Mouse (Mus musculus): ENCODE measurements around the gene Fam3b. TPM values are rescaled to one million over a fixed set of nuclear protein-coding genes. Genes with fewer than 3 reads are reported as not detected.

The Fam3b gene
- total RNA-seq, 2 experiments from 2014 or later = not detected

GRCm38 (mm10) chr16:97496026-97496425 lies 18.6 kb downstream of the Fam3b start:
- ATAC-seq (replicated peaks; ENCODE audit: poor library complexity, severe bottlenecking) = no peak

GRCm38 (mm10) chr16:97492369-97492768 lies 22.2 kb downstream of the Fam3b start:
- no peak for ATAC-seq (replicated peaks; ENCODE audit: poor library complexity, severe bottlenecking)

- peak; percentile 88 for ATAC-seq (replicated peaks; ENCODE audit: poor library complexity, severe bottlenecking)
These were observed 36.0 kb downstream of the Fam3b start for GRCm38 (mm10) chr16:97478655-97479054.

DNA sequence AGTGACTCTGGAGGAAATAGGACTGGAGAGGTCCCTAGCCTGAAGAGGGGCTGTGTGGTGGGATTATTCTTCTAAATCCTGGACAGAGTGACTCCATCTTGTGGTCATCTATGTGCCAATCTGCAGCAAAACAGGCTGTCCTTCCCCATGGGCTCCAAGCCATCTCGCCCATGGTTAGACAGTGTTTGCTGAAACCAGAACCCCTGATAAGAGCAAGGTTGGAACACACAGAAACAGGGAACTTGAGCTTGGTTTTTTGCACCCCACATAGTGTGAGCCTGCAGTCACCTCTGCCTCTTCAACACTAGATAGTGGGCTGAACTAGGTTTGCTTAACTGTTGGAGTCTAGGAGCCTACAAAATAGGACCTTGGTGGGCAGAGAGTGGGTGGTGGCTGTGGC lies 38.1 kb downstream of the Fam3b start:
- ATAC-seq (replicated peaks; ENCODE audit: poor library complexity, severe bottlenecking) = peak; percentile 46

- no peak for ATAC-seq (replicated peaks; ENCODE audit: poor library complexity, severe bottlenecking)
These were observed 39.0 kb downstream of the Fam3b start for GRCm38 (mm10) chr16:97475581-97475980.

DNA sequence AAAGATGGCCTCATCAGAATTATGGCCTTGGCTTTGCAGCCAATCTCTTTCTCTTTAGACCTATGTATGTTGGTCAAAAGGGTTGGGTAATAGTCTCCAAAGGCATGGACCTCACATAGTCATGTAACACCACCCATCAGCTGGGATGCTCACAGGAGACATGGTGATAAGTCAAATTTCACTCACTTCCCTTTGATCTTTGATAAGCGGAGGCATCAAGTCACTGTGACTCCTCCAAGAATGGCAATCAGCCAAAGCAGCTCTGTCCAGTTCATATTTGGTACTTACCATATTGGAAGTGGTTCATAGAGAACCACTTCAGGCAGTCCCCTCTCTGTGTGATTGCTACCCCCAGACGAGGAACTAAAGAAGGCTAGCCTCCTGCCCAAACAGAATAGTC lies 39.9 kb downstream of the Fam3b start:
- ATAC-seq (replicated peaks; ENCODE audit: poor library complexity, severe bottlenecking) = no peak

- peak; percentile 68 for ATAC-seq (replicated peaks; ENCODE audit: poor library complexity, severe bottlenecking)
These were observed 46.4 kb downstream of the Fam3b start for GRCm38 (mm10) chr16:97467993-97468791.

DNA sequence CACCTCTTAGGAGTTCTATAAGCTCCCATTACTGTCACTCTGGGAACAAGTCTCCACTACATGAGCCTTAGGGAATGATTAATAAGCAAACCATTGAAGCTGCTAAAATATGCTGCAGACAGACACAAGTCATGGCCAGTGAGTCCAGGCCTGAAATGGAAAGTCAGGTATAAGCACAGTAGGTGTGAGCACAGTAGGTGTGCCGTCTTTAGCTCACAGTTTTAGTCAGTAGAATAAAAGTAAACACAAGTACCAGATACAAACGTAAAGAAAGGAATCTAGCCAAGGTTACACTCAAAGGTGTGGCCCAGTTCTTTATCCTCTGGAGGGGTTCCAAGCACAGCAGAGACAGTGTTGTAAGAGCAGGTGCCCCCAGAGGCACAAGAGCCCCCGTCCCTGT lies 47.1 kb downstream of the Fam3b start:
- no peak for ATAC-seq (replicated peaks; ENCODE audit: poor library complexity, severe bottlenecking)

GRCm38 (mm10) chr16:97466182-97466957 lies 48.2 kb downstream of the Fam3b start:
- ATAC-seq (replicated peaks; ENCODE audit: poor library complexity, severe bottlenecking) = no peak

- peak; percentile 93 for ATAC-seq (replicated peaks; ENCODE audit: poor library complexity, severe bottlenecking)
These were observed 52.0 kb downstream of the Fam3b start, which contains the start of gene Mx1 for GRCm38 (mm10) chr16:97462481-97463181. Gene Mx1 (minus strand): TSS chr16:97462907.

DNA sequence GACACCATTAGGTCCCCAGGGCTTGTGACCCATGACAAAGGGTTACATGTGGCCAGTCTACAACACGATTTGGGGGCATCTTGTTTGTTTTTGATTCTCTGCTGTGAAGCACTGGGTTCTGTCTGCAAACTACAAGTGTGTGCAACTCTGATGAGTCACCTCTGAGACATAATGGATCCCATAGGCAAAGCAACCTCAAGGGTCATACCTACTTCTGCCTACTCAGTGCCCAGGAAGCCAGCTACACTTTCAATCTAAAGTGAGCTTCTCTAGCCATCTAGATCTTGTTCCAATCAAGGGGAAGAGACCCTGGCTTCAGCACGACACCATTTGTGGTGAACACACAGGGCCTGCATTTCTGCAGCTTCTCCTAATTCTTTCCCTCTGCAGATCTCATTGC lies 53.3 kb downstream of the Fam3b start:
- ATAC-seq (replicated peaks; ENCODE audit: poor library complexity, severe bottlenecking) = no peak

GRCm38 (mm10) chr16:97459831-97460230 lies 54.8 kb downstream of the Fam3b start:
- ATAC-seq (replicated peaks; ENCODE audit: poor library complexity, severe bottlenecking) = no peak

- ATAC-seq (replicated peaks; ENCODE audit: poor library complexity, severe bottlenecking) = no peak
These were observed 67.2 kb downstream of the Fam3b start for GRCm38 (mm10) chr16:97447386-97447785.

DNA sequence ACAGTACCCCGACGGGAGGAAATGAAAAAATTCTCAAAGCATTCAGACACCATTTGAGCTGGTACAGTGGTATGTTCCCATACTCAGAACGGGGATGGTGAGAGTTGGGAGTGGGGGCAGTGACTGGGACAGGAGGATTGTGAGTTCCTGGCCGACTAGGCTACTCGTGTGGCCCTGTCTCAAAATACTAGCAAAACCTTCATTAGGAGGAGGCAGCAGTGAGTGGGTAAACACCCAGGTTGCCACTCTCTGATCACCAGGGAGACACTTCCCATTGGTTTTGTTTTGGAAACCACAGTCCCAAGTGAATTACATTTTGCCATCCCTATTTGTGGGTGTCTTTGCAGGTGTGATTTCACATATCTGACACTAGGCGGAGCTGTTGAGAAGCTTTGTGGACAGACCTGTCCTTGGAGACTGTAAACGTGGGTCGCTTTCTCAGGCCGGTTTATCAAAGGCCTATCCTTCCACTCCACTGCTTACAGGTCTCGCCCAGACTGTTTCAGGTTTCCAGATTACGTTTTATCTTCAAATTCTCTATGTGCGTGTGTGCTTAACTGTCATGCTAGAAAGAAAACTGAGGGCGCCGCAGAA lies 70.8 kb downstream of the Fam3b start:
- peak; percentile 92 for ATAC-seq (replicated peaks; ENCODE audit: poor library complexity, severe bottlenecking)

- ATAC-seq (replicated peaks; ENCODE audit: poor library complexity, severe bottlenecking) = no peak
These were observed 72.6 kb downstream of the Fam3b start for GRCm38 (mm10) chr16:97441967-97442366.

- no peak for ATAC-seq (replicated peaks; ENCODE audit: poor library complexity, severe bottlenecking)
These were observed 76.4 kb downstream of the Fam3b start for GRCm38 (mm10) chr16:97438191-97438590.

- ATAC-seq (replicated peaks; ENCODE audit: poor library complexity, severe bottlenecking) = no peak
These were observed 77.1 kb downstream of the Fam3b start for GRCm38 (mm10) chr16:97437448-97438056.

DNA sequence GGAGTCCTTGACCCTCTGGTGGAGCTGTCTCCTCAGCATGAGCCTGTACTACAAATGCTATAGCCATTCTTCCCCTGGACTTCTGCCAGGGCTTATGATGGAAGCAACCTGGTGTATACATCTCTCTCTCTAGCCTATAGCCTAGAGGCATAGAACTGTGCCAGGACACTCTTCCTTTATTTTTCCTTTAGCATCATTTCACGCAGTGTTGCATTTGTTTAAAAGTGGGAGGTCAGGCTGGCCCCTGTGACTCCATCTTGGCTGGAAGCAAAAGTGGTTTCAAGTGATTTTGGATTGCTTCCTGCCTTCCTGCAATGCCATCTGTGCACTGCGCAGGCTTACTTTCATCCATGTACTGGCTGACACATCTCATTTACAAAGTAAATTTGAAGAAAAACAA lies 80.4 kb downstream of the Fam3b start:
- no peak for ATAC-seq (replicated peaks; ENCODE audit: poor library complexity, severe bottlenecking)

DNA sequence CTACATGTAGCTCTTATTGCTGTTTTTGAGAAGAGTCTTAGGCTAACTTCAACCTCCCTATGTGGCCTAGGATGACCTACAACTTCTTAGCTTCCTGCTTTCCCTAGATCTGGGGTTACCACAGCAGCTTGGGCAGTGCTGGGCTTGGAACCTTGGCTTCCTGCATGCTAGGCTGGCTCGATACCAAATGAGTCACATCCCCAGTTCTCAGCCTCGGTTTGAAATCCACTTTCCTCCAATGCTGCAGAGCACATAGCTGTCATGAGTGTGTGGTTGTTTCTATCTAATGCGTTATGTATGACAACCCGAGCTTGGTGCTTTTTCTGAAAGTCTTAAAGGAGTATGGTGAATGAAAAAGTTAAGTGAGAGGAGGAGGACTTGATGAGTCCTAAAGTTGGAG lies 83.3 kb downstream of the Fam3b start:
- ATAC-seq (replicated peaks; ENCODE audit: poor library complexity, severe bottlenecking) = peak; percentile 44

DNA sequence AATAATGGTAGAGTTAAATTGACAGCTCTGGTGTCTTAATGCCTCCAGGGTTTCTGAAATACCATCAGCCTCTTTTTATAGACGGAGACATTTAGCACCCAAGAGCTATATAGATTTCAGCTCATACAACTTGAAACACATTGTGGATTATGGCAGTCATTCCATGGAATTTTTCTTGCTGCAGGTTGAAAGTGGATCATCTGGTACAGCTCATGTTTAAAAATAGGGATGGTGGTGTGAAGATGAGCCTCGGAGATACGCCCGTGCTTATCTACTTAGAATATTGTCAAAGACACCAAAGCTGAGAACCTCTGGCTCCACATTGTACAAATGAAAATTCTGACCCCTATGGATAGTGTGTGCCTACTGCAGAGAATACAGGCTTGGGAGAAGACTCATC lies 84.5 kb downstream of the Fam3b start:
- ATAC-seq (replicated peaks; ENCODE audit: poor library complexity, severe bottlenecking) = no peak

Measured in granulocyte monocyte progenitor cell, adult 5-6 weeks (primary cell).